Mouse (Mus musculus) thymus, adult 2 months (tissue): ENCODE measurements at regions not wholly inside any gene's neighbourhood (a gene's known extent, or its start where the extent isn't known, plus 50 kb on each side); places are given as distances from the start of the nearest gene placed in this dataset.

Experiments
- DNase-seq: peaks from one replicate; pipeline ENCODE4 v3.0.0; 2021
- H3K27ac ChIP-seq: fragments of 200-500 bp; 2 replicates; pipeline ENCODE4 v1.5.1; 2012; ENCODE audit warnings: low read length, control low read depth; ENCODE audit not compliant: control insufficient read depth, insufficient read depth
- H3K27me3 ChIP-seq: fragments of 200-500 bp; 2 replicates; pipeline ENCODE4 v1.6.1; 2012; ENCODE audit warnings: mild to moderate bottlenecking, low read length, moderate library complexity, mixed read lengths; ENCODE audit not compliant: control insufficient read depth, insufficient read depth
- H3K36me3 ChIP-seq: fragments of 200-500 bp; 2 replicates; pipeline ENCODE4 v1.6.1; 2012; ENCODE audit warnings: mild to moderate bottlenecking, low read length, moderate library complexity; ENCODE audit not compliant: control insufficient read depth, insufficient read depth
- H3K4me1 ChIP-seq: fragments of 200-500 bp; replicated peaks from 2 replicates; pipeline ENCODE4 v1.6.1; 2012; ENCODE audit warnings: low read length; ENCODE audit not compliant: control insufficient read depth, insufficient read depth
- H3K4me3 ChIP-seq: fragments of 200-500 bp; 2 replicates; pipeline ENCODE4 v1.5.1; 2012; ENCODE audit warnings: mild to moderate bottlenecking, low read length, control low read depth, moderate library complexity; ENCODE audit not compliant: control insufficient read depth, insufficient read depth
- CTCF ChIP-seq: fragments of 200-500 bp; IDR thresholded peaks from 2 replicates; pipeline ENCODE4 v1.5.1; 2012; ENCODE audit warnings: mild to moderate bottlenecking, control low read depth, low read length, moderate library complexity, borderline replicate concordance; ENCODE audit not compliant: control insufficient read depth, poor library complexity, insufficient read depth; ENCODE audit errors: extremely low read depth
- POLR2A ChIP-seq: fragments of 200-500 bp; IDR thresholded peaks from 2 replicates; pipeline ENCODE4 v1.6.1; 2012; ENCODE audit warnings: mild to moderate bottlenecking, low read length, control low read depth, moderate library complexity; ENCODE audit not compliant: control insufficient read depth, poor library complexity, insufficient read depth; ENCODE audit errors: extremely low read depth
- WGBS: fragments of 180-500 bp; shearing (Covaris S2); methylation state at CpG from one replicate; pipeline ENCODE4 v1.1.7; 2018; 5-methylcytosine and 5-hydroxymethylcytosine counted together

- whole genome bisulfite sequencing = 89% methylated on average over 2 of the region's 2 CpGs
- no peaks in the 10 kb centered on the region for H3K27me3 ChIP-seq
- no peaks in the 10 kb centered on the region for H3K36me3 ChIP-seq
- no peak overlapping the region for H3K4me3 ChIP-seq
- H3K4me1 ChIP-seq = peaks cover 2% of the 10 kb centered on the region; the same call in 1 of the 2 replicates
- DNase-seq = no peak
- no peak overlapping the region for H3K27ac ChIP-seq
- TF ChIP-seq CTCF (no peak), POLR2A (no peak)
These were observed 126.7 kb downstream of the Nab1 start for GRCm38 (mm10) chr1:52373817-52374216.

GRCm38 (mm10) chr1:52366386-52366785, 133.4 kb upstream of the Gls start:
- Histone ChIP-seq H3K36me3 (no peaks in the 10 kb centered on the region), H3K27me3 (no peaks in the 10 kb centered on the region), H3K4me3 (no peak overlapping the region), H3K27ac (no peak overlapping the region), H3K4me1 (no peaks in the 10 kb centered on the region)
- WGBS = 80% methylated on average over 7 of the region's 7 CpGs
- no peak for TF ChIP-seq CTCF
- no peak for TF ChIP-seq POLR2A
- DNase-seq = no peak

- Histone ChIP-seq H3K4me3 (no peak overlapping the region), H3K36me3 (no peaks in the 10 kb centered on the region), H3K4me1 (no peaks in the 10 kb centered on the region), H3K27me3 (no peaks in the 10 kb centered on the region), H3K27ac (no peak overlapping the region)
- TF ChIP-seq CTCF (no peak), POLR2A (no peak)
- no peak for DNase-seq
- 97% methylated on average over 3 of the region's 3 CpGs for WGBS
These were observed 130.6 kb upstream of the Gls start for GRCm38 (mm10) chr1:52363625-52364024.

- no peak for DNase-seq
- no peak overlapping the region for H3K27ac ChIP-seq
- no peak overlapping the region for H3K4me3 ChIP-seq
- H3K4me1 ChIP-seq = no peaks in the 10 kb centered on the region
- no peaks in the 10 kb centered on the region for H3K27me3 ChIP-seq
- no peaks in the 10 kb centered on the region for H3K36me3 ChIP-seq
- TF ChIP-seq POLR2A (no peak), CTCF (no peak)
These were observed 129.9 kb upstream of the Gls start for GRCm38 (mm10) chr1:52362976-52363375.

GRCm38 (mm10) chr1:52354041-52354582, 121.1 kb upstream of the Gls start:
- Histone ChIP-seq H3K4me3 (no peak overlapping the region), H3K27ac (no peak overlapping the region), H3K27me3 (no peaks in the 10 kb centered on the region), H3K4me1 (no peaks in the 10 kb centered on the region), H3K36me3 (no peaks in the 10 kb centered on the region)
- no peak for DNase-seq
- no peak for TF ChIP-seq POLR2A
- no peak for TF ChIP-seq CTCF
- WGBS = 98% methylated on average over 6 of the region's 6 CpGs

GRCm38 (mm10) chr1:52342127-52342526, 109.1 kb upstream of the Gls start:
- no peaks in the 10 kb centered on the region for H3K36me3 ChIP-seq
- no peak overlapping the region for H3K4me3 ChIP-seq
- H3K27me3 ChIP-seq = no peaks in the 10 kb centered on the region
- no peak overlapping the region for H3K27ac ChIP-seq
- TF ChIP-seq POLR2A (no peak), CTCF (no peak)
- 23% methylated on average over 2 of the region's 2 CpGs for WGBS
- no peak for DNase-seq
- no peaks in the 10 kb centered on the region for H3K4me1 ChIP-seq

GRCm38 (mm10) chr1:52338704-52339103, 105.7 kb upstream of the Gls start:
- Histone ChIP-seq H3K27ac (no peak overlapping the region), H3K36me3 (no peaks in the 10 kb centered on the region), H3K4me1 (no peaks in the 10 kb centered on the region), H3K27me3 (no peaks in the 10 kb centered on the region), H3K4me3 (no peak overlapping the region)
- TF ChIP-seq CTCF (no peak), POLR2A (no peak)
- WGBS = 89% methylated on average over 3 of the region's 3 CpGs
- no peak for DNase-seq
